Mouse (Mus musculus) liver, embryonic 14.5 days (tissue): ENCODE results near the gene Arhgap17.

Source experiments
- CTCF ChIP-seq: IDR thresholded peaks from 2 replicates; pipeline ENCODE4 v1.5.1; 2016; ENCODE audit warnings: antibody characterized with exemption, low read depth, control low read depth
- EP300 ChIP-seq: IDR thresholded peaks from 2 replicates; pipeline ENCODE4 v1.6.1; 2016; ENCODE audit warnings: antibody characterized with exemption, low read depth

DNA sequence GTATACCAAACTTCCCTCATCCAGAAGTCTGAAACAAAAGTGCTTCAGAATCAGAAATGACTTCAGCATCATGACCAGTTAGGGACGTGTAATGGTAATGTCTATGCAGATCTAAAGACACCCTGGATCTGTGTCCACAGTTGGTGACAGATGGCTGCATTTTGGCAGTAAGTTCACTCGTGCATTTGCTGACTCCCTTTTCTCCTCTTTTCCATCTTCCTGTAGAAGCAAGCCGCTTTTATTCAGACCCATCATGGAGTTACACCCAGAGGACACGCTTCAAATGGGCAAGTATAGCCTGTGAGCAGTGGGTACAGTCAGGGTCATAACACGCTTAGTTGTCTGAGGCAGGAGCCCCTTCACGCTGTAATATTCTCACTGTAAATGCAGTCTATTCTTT, 34.5 kb upstream of the Arhgap17 start:
- TF ChIP-seq CTCF (no peak), EP300 (no peak)
